Mouse (Mus musculus) erythroblast, embryonic 14.5 days (primary cell): ENCODE results near the gene Srbd1.

Source experiments
- GATA1 ChIP-seq: IDR thresholded peaks from 2 replicates; pipeline ENCODE4 v1.6.1; 2012; ENCODE audit warnings: low read length, inconsistent platforms, mixed read lengths
- TAL1 ChIP-seq: IDR thresholded peaks from 3 replicates; pipeline ENCODE4 v1.6.1; 2012; ENCODE audit warnings: low read length, inconsistent platforms, mixed read lengths

DNA sequence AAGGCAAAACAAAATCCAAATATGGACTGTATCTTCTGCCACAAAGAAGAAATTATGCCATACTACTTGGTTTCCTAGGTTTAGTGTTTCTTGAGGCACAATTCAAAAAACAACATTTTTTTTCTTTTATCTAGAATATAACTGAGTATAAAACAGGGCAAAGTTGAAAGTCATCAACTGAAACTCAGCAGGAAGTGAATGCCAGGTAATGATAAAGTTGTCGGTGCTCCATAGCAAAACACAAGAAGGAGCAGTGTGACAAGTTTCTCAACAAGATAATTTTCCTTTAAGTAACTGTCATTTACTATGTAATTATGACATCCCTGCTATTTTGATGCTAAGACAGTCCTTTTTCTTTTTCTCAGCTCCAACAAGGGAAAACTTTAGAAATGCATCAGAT is 123.2 kb downstream of the Srbd1 start:
- TF ChIP-seq TAL1 (no peak), GATA1 (no peak)
